Mouse (Mus musculus) CD4-positive, CD25-positive, alpha-beta regulatory T cell, adult 2 months (primary cell): ENCODE data around the gene Sgpp1.
A peak's percentile ranks its signal among the peaks of the same experiment; 100 is the strongest.
"Not testable (repeated sequence)": the region's sequence is repeated elsewhere in the genome, so short reads cannot be mapped to it uniquely, and the experiment has no call there.

Experiments used
- DNase-seq: peaks from one replicate; pipeline ENCODE4 v3.0.0-alpha.2; 2012; ENCODE audit warnings: low read depth, low spot score

Sgpp1 gene

GRCm38 (mm10) chr12:75731927-75732443 lies 3.5 kb downstream of the Sgpp1 start:
- DNase-seq, result peak; percentile 32

- peak; percentile 45 for DNase-seq
Measured at GRCm38 (mm10) chr12:75731508-75731907, 4.0 kb downstream of the Sgpp1 start.

- no peak for DNase-seq
Measured at GRCm38 (mm10) chr12:75730458-75730857, 5.1 kb downstream of the Sgpp1 start.

GRCm38 (mm10) chr12:75729876-75730275 lies 5.7 kb downstream of the Sgpp1 start:
- DNase-seq, result no peak

GRCm38 (mm10) chr12:75727333-75728125 lies 8.0 kb downstream of the Sgpp1 start:
- peak; percentile 58 for DNase-seq

- DNase-seq, result peak; percentile 59
Measured at GRCm38 (mm10) chr12:75726349-75726861, 9.1 kb downstream of the Sgpp1 start.

- DNase-seq, result no peak
Measured at GRCm38 (mm10) chr12:75724621-75725324, 10.8 kb downstream of the Sgpp1 start.

- DNase-seq, result no peak
Measured at GRCm38 (mm10) chr12:75723839-75724463, 11.6 kb downstream of the Sgpp1 start.

GRCm38 (mm10) chr12:75721941-75722340 lies 13.6 kb downstream of the Sgpp1 start:
- DNase-seq, result no peak

- no peak for DNase-seq
Measured at GRCm38 (mm10) chr12:75721006-75721405, 14.5 kb downstream of the Sgpp1 start.

- no peak for DNase-seq
Measured at GRCm38 (mm10) chr12:75713596-75713995, 21.9 kb downstream of the Sgpp1 start.

- not testable (repeated sequence) for DNase-seq
Measured at GRCm38 (mm10) chr12:75712905-75713304, 22.6 kb downstream of the Sgpp1 start.

- DNase-seq, result no peak
Measured at GRCm38 (mm10) chr12:75710596-75711376, 24.7 kb downstream of the Sgpp1 start.

- DNase-seq, result no peak
Measured at GRCm38 (mm10) chr12:75709506-75709905, 26.0 kb downstream of the Sgpp1 start.

GRCm38 (mm10) chr12:75706670-75707069 lies 28.9 kb downstream of the Sgpp1 start:
- DNase-seq, result no peak

- DNase-seq, result no peak
Measured at GRCm38 (mm10) chr12:75702739-75703122, 32.8 kb downstream of the Sgpp1 start.

- DNase-seq, result no peak
Measured at GRCm38 (mm10) chr12:75702084-75702738, 33.3 kb downstream of the Sgpp1 start.

- DNase-seq, result no peak
Measured at GRCm38 (mm10) chr12:75701173-75702083, 34.1 kb downstream of the Sgpp1 start.

GRCm38 (mm10) chr12:75698692-75699091 lies 36.8 kb downstream of the Sgpp1 start:
- DNase-seq, result peak; percentile 12

GRCm38 (mm10) chr12:75695845-75696244 lies 39.7 kb downstream of the Sgpp1 start:
- DNase-seq, result not testable (repeated sequence)
